Mouse (Mus musculus) G1E (cell line): ENCODE results near the gene Gpd1l.

Source experiments
- CTCF ChIP-seq: IDR thresholded peaks from 2 replicates; pipeline ENCODE4 v1.5.1; 2012; ENCODE audit warnings: low read depth, low read length, inconsistent platforms, mixed read lengths
- GATA1 ChIP-seq: IDR thresholded peaks from 2 replicates; pipeline ENCODE4 v1.6.1; 2012; ENCODE audit warnings: borderline replicate concordance, low read length, inconsistent platforms, mixed read lengths
- GATA2 ChIP-seq: IDR thresholded peaks from 2 replicates; pipeline ENCODE4 v1.6.1; 2012; ENCODE audit warnings: low read depth, low read length, inconsistent platforms, borderline replicate concordance
- TAL1 ChIP-seq: conservative IDR thresholded peaks from 2 replicates; pipeline ENCODE4 v1.6.1; 2012; ENCODE audit warnings: low read depth, low read length, inconsistent platforms, mixed read lengths

GRCm38 (mm10) chr9:114956945-114957344 is 23.2 kb upstream of the Gpd1l start:
- TF ChIP-seq CTCF: 0 out of 2 replicates have a peak, but pooled peaks have one; percentile 19
- no peak for TF ChIP-seq GATA1
- TF ChIP-seq GATA2: no peak
- TF ChIP-seq TAL1: no peak
